Mouse (Mus musculus): Measurements from ENCODE around the gene Pign. TPM values are rescaled to one million over a fixed set of nuclear protein-coding genes. Genes with fewer than 3 reads are reported as not detected.

The Pign gene
- 10 to 100 TPM; 17.8 to 19.2 TPM for total RNA-seq (2021)

DNA sequence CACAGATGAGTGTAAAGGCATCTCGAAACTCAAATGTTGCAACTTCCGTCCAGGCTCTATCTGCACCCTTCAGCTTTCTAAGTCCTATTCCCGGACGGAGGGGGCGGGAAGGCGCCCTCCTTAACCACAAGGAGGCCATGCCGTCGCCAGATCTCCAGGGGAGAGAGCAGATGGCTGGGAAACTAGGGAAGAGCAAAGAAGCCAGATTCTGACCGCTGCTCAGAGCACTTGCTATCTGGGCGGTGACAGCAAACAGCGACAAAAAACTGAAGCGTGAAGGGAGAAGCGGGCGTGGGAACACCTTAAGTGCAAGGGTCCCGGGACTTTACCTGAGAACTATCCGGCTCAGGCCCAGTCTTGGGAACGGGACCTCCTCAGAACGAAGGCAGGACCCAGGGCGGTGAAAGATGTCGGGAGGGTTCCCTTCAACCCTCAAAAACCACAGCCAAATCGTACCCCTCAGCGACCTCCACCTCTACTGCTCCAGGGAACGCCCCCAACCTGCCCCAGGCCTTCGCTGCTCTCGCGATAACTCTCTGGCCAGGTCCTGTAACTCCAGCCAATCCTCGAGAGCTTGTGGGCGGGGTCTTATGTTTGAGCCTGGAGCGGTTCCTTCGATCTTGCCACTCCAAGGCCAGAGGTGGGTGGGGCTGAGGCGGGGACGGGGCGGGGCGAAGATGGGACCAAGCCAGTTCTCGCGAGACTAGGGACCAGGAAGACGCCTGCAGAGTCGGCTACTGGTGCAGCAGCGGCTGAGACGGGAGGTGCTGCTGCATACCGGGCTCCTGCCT lies at the start of gene Pign, which contains the start of gene Relch:
Gene Pign, minus strand, starts transcription at position 507 of the 791 bp plus-strand sequence.
Gene Relch, plus strand, starts transcription at position 691 of the 791 bp plus-strand sequence.
- peak; percentile 94 to 95 for DNase-seq (ENCODE audit: low spot score in 2 of 2)
- intact Hi-C loops (cut with DNase I): loop anchor here (5.0 to 10.0 kb wide), 2 partner anchors 49 to 331 kb away; partner anchors contain the start of gene Zcchc2

DNA sequence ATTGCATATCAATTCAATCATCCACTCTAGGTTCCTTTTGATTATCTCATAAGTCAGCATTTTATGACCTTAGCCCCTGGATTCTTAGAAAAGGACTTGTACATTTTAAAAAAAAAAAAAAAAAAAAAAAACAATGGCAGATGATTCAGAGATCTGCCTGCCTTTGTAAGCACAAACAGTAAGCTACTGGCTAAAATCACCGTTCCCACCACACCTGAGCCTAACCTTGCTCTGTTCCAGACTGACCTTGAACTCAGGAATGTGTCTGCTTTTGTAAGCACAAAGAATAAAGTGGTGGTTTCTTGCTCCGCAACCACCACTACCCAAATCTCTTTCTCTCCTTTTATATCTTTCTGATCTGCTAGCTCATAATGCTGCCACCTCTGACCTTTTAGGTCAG lies 49.3 kb upstream of the Pign start:
- intact Hi-C loops (cut with DNase I): loop anchor here (5.0 kb wide), 1 partner anchor 51 kb away; the partner anchor contains the start of genes Pign and Relch
- no peak for DNase-seq (ENCODE audit: low spot score in 2 of 2)

DNA sequence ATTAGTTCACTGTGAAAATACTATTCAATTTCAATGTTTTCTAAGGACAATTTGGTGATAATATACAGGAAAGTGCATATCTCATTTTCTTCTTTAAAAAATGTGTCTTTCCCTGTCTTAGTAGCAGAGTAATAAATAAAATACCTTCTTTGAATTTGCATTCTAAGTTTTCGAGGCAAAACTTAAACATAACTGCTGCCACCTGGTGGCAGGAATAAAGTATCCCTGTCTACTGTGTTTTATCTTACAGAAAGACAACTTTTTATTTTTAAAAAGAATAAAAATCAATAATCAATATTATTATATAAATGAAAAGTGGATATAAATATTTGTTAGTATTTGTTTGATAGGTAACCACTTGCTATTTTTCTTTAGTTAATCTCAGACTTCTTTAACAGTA lies 47.8 kb upstream of the Pign start:
- DNase-seq (ENCODE audit: low spot score in 2 of 2): no peak
- intact Hi-C loops (cut with DNase I): loop anchor here (5.0 kb wide), 1 partner anchor 49 kb away; the partner anchor contains the start of genes Pign and Relch

DNA sequence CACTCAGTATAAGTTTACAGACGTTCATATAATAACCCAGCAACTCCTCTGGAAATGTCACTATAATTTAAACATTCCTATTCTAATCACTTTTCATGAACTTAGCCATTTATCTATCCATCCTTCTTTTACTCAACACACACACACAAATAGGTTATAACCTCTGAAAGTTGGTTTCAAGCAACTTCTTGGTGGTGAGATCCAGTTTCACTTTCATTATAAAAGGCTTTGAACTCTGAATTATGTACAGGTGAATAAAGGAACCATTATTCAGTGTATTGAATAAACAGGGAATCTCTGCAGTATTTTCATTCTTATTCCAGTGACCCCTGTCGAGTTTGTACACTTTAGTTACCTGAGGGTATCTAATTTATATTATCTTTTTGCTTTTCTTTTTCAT lies 45.9 kb upstream of the Pign start:
- intact Hi-C loops (cut with DNase I): no loop called here

DNA sequence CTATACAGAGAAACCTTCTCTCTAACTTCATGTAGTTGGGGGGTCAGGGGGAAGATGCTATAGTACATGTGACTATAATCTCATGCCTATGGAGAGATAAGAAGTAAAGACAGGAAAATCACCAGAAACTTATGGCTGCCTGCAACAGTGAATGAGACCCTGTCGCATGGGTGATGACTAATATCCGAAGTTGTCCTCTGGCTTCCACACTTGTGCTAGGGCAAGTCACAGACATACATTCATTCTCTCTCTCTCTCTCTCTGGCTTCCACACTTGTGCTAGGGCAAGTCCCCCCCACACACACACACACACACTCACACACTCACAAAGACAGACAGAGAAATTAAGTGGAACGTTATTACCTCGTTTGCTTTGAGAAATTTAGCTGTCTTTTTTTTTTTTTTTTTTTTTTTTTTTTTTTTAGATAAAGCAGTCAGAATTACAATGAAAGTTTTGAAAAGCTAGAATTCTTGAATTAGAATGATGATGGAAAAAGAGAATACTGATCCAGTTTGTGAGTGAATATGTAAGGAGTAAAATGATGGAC lies 37.6 kb upstream of the Pign start:
- intact Hi-C loops (cut with DNase I): no loop called here
- DNase-seq (ENCODE audit: low spot score in 2 of 2): no peak

More for the DNA sequence above, 45.9 kb upstream of the Pign start:
- no peak for DNase-seq (ENCODE audit: low spot score in 2 of 2)

DNA sequence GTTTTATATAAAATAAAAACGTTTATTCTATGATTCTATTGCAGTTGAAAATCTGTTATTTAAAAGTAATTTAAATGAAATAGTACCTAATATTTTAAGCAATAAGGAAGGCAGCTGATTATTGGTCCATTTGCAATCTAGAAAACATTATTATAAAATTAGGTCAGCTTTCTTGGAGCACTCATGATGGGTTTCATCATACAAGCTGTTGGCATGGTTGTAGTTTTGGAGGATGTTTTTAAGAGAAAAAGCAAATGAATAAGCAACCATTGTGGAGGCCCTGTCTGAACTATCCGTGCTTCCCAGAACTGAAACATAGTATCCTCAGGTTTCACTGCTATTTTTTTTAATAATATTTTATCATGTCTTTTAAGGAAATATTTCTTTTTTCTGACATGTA lies 32.1 kb upstream of the Pign start:
- no peak for DNase-seq (ENCODE audit: low spot score in 2 of 2)
- intact Hi-C loops (cut with DNase I): no loop called here

DNA sequence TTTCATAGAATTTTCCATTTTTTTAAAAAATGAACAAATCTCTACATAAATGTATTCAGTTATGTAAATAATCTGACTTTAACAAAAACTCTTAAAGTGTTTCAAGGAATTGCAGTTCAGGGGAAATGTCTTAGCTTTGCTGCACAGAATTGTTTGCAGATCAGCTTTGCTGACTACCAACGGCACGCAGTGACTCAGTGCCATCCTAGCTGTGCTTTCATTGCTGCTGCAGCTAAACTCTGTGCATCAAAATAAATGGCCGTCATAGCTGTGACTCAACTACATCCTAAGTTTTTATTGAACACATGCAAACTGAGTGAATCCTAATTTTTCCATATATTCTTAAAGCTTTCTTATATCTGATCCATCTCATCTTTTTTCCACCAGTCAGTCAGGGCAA lies 22.0 kb upstream of the Pign start:
- intact Hi-C loops (cut with DNase I): no loop called here
- DNase-seq (ENCODE audit: low spot score in 2 of 2): no peak

DNA sequence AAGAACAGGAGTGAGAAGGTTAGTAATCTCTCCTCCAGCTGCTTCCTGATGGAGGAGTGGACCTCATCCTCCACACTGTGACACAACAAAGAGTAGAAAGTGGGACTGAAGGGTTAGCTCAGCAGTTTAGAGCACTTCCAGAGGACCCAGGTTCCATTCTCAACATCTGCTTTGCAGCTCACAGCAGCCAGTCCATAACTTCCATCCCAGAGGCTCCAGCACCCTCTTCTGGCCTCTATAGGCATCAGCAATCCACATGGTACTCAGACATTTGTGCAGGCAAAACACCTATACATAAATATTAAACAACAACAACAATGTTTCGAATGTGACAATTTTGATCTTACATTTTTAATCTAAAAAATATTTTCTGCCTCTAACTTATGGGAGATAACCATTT lies 17.1 kb upstream of the Pign start:
- intact Hi-C loops (cut with DNase I): no loop called here
- no peak for DNase-seq (ENCODE audit: low spot score in 2 of 2)

DNA sequence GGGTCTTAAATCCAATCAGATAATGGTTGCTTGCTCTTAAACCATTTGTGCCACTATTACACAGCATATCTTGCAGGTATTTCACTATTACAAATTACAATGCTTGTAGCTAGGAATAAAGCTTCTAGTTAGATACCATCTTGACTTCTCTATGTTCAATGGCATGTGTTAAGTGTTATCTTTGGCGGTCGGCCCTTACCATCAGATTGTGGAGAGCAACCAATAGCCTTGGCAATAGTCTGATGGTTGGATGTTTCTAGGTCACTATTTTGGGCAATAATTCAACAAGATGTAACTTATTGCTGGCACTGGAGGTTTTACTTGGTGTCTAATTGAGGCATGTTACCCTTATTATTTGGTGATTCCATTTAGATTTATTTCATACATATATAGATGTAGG lies 11.3 kb upstream of the Pign start:
- DNase-seq (ENCODE audit: low spot score in 2 of 2): no peak
- intact Hi-C loops (cut with DNase I): no loop called here

DNA sequence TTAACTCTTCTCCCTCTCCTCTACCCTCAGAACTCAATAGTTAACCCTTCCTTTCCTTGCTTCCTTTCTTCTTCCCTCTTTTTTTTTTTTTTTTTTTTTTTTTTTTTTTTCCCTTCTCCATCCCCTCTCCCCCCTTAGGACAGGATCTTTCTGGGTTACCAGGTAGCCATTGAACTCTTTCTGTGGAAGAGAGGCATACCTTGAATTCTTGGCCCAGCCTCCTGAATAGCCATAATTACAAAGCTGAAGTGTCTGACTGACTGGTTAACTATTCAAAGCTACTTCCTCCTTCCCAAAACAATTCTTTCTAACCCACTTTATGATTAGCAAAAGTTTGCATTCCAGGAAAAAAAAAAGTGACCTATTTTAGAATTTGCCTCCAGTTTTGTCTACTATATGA lies 6.2 kb upstream of the Pign start:
- no peak for DNase-seq (ENCODE audit: low spot score in 2 of 2)
- intact Hi-C loops (cut with DNase I): loop anchor here (10.0 kb wide), 1 partner anchor 325 kb away; the partner anchor contains the start of gene Zcchc2

DNA sequence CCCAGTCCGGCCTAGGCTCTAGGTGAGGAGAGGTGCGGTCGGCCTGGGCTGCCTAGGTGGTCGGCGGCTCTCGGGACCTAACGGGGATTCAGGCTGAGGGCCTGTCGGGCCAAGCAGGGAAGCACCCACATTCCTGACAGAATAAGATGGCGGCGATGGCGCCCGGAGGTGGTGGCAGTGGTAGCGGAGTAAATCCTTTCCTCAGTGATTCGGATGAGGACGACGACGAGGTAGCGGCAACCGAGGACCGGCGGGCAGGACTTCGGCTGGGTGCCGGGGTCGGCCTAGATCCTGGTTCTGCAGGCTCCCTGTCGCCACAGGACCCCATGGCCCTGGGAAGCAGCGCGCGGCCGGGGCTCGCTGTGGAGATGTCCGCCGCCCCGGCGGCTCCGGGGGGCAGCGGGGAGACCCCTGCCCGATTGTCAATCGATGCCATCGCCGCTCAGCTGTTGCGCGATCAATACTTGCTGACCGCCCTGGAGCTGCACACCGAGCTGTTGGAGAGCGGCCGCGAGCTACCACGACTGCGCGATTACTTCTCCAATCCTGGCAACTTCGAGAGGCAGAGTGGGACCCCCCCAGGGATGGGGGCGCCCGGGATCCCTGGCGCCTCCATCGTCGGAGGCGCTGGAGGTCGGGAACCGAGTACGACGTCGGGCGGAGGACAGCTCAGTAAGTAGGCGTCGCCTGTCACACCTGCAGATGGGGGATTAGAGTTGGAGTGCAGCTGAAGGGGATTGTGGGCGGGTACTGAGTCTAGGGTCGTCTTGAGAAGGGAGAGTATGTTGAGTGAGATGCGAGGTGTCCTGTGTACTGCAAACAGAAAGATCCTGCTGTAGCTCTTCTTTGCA lies 710 bp upstream of the Pign start:
- intact Hi-C loops (cut with DNase I): loop anchor here (5.0 to 10.0 kb wide), 2 partner anchors 48 to 331 kb away; partner anchors contain the start of gene Zcchc2
- DNase-seq (ENCODE audit: low spot score in 2 of 2): peak in 1 of 2 experiments; percentile 20

DNA sequence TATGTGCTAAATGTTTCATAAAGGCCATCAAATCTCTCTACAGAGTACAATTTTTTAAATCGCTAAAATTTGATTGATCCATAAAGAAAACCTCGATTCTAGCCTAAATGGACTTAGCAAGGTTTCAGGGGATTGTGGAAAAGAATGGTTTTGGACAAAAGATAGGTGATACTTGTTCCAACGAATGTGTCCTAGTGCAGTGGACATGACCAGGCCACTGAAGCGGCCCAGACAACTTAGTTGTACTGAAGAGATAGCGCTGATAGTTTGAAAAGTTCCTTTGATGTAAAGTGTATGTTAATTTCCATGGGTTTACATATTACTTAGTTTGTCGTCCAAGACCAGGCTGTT lies 682 bp downstream of the Pign start:
- no peak for DNase-seq (ENCODE audit: low spot score in 2 of 2)
- intact Hi-C loops (cut with DNase I): loop anchor here (5.0 to 10.0 kb wide), 2 partner anchors 50 to 332 kb away; partner anchors contain the start of gene Zcchc2

DNA sequence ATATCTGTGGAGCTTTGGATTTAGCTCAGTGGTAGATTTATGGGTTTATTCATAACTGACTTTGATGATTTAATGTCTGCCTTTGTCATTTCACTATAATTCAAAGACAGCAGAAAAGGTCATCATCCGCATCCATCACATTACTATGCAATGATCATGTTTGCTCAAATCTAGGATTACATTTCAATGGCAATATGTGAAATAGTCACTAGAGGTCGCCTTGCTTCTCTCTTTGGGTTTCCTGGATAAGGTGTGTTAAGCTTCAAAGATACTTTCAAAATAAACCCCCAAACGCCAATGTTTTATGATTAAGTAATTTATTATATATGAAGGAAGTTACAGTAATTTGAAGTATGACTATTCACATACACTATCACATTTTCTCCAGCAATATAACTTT lies 3.5 kb downstream of the Pign start:
- no peak for DNase-seq (ENCODE audit: low spot score in 2 of 2)

DNA sequence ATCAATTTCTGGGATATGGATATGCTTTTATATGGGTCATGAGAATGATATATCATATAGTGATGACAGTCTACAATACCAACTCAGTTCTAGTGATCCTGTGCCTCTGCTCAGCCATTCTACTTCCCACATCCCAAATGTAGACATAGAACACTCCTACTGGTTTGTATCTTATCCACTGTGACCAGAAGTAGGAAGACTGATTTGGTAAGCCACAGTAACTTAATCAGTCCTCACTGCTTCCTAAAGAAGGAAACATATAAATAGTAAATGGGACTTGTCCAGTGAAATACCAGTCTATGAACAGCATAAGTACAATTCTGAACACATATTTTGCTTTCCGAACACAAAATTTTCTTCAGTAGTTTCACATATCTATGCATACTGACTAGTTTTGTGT lies 9.5 kb downstream of the Pign start:
- DNase-seq (ENCODE audit: low spot score in 2 of 2): no peak
- intact Hi-C loops (cut with DNase I): no loop called here

More for the DNA sequence above, 3.5 kb downstream of the Pign start:
- intact Hi-C loops (cut with DNase I): loop anchor here (5.0 to 10.0 kb wide), 2 partner anchors 52 to 335 kb away; partner anchors contain the start of gene Zcchc2

DNA sequence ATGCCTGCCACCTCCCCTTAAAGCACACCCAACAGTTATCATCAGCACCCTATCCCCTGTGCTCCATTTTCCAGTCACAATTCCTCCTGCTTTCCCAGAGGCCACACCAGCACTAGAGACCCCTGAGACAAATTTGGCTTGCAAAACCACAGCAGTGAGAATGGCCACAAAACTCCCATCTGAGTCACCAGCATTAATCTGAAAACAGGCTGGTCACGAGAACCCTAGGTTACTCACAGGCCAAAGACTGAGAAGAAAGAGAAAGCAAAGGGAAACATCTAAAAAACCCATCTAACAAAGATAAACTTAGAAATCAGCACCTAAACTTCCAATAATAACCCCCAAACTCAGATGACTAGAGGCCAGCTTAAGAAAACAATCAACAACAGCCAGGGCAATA lies 12.8 kb downstream of the Pign start:
- intact Hi-C loops (cut with DNase I): no loop called here
- DNase-seq (ENCODE audit: low spot score in 2 of 2): no peak

DNA sequence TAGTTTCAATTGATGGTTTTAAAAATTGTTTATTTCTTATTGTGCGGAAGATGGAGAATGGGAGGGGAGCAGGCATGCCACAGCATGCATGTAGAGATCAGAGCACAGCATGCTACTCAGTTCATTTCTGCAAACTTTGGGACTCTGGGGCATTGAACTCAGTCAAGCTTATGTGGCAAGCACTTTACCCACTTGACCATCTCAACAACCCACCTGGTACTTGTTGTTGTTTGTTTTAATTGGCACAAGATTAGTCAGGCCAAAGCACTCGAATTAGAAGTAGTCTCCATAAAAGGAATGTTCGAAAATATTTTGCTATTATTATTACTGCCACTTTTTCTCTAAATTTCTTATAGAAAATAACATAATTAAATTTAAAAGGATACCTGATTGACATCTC lies 19.4 kb downstream of the Pign start:
- intact Hi-C loops (cut with DNase I): no loop called here
- no peak for DNase-seq (ENCODE audit: low spot score in 2 of 2)

DNA sequence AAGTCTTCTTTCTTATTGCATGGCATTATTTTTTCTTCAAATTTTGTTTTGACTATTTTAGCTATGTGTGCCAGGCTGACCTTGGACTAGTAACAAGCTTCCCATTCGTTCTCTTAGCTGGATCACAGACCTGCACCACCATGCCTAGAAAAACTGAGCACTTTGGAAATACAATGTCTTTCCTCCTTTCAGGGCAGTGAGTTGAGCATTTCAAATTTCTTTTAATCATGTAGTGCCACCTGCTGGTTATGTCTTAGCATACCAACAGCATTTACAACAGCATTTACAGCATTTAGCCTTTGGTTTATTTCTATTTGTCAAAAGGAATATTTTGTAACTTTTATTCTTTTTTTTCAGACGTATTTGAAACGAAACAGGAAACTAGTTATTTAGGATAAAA lies 33.0 kb downstream of the Pign start:
- peak in 1 of 2 experiments; percentile 6 for DNase-seq (ENCODE audit: low spot score in 2 of 2)
- intact Hi-C loops (cut with DNase I): loop anchor here (1.0 to 5.0 kb wide), 3 partner anchors 543 to 1828 kb away; no protein-coding TSS in a partner anchor

DNA sequence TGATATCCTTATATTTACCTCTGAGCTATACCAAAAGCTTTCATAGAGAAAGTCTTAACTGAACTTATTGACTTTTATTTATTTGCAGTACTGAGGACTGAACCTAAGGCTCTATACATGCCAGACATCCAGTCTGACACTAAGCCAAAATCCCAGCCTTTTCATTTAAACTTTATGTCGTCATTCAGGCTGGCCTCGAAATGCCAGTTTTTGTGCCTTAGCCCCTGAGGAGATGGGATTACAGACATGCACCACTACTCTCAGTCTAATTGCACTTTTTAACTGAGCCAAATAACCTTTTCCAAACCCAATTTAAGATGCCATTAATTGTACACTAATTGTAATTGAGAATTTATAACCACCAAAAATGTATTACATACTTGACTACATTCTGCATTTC lies 73.8 kb downstream of the Pign start:
- no peak for DNase-seq (ENCODE audit: low spot score in 2 of 2)
- intact Hi-C loops (cut with DNase I): no loop called here

DNA sequence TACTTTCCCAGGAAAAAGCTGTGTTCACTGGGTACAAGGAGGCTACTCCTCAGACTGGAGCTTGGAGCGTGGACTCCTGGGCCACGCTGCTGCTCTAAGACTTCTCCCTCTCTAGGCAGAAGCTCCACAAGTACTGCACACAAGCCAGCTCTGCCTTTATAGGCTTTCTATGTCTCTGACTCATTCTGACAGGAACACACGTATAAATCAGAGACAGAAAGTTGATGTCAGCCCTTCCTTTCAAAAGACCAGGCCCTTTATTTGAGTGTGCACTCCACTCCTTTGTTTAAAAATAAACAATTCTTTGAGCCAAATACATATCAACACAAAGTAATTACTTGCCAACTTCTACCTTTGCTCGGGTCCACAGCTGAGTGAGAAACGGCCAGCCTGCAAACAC lies 74.8 kb downstream of the Pign start:
- intact Hi-C loops (cut with DNase I): no loop called here
- no peak for DNase-seq (ENCODE audit: low spot score in 2 of 2)

DNA sequence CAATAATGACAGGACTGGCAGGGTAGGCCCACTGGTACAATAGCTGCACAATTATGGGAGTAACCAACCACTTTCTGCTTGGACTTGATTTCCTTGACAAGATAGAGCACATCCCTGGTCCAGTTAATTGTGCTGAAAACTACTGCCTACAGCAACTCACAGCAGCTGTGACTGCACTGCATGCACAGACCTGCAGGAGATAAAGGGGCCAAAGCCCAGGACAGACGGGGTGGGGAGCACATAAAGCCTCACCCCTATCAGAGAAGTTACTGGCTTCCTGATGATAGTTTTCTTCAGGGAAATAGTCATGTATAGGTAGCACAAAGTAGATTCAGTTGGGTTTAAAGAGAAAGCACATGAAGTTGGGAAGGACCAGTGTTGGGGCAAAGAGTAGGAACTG lies 80.7 kb downstream of the Pign start:
- intact Hi-C loops (cut with DNase I): no loop called here
- DNase-seq (ENCODE audit: low spot score in 2 of 2): no peak

Data from left cerebral cortex, postnatal 36 days (tissue).